8 mouse cellular contexts compared by ENCODE assay signal in the genomic region with DNA sequence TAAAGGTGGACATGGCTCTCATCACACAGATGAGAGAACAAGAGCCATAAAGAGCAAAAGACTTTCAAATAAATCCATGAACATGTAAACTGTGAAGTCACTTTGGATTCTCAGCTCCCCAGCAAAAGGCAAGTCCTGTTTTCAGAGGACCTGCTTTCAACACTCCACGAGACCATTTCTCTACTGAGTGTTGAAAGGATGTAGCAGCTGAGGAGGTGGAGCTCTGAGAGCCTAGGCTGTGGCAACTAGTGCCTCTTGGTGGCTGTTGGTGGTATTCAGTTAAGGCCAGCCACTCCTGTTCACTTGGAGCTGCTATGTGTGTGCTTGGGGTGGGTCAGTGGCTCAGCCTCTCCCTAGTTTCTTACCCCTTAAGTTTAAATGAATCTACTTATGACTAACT. TPM values are rescaled to one million over a fixed set of nuclear protein-coding genes. Genes with fewer than 3 reads are reported as not detected.
DNase-seq lines count a peak whose midpoint lies in the region; ATAC-seq lines count a peak whose summit lies in the region.

No protein-coding gene starts in this region.

- peak; percentile 26 to 62 for DNase-seq in spleen, postnatal 10 days (ENCODE audit: low spot score in 2 of 2)
- DNase-seq in spleen, postnatal 14 days (ENCODE audit: low spot score in 2 of 2) = no peak
- DNase-seq in embryo, embryonic 10.5 days (ENCODE audit: low spot score) = peak; percentile 64
- DNase-seq in cerebellum, postnatal 4 days (ENCODE audit: low spot score in 2 of 2) = no peak
- DNase-seq in adrenal gland, adult 18-20 months (ENCODE audit: low spot score in 2 of 2) = no peak
- DNase-seq in adrenal gland, adult 2 months = no peak

- no peak overlapping the region for H3K27ac ChIP-seq in hindbrain, embryonic 16.5 days (ENCODE audit: low read depth, low read length)
- no peak overlapping the region for H3K27ac ChIP-seq in midbrain, embryonic 12.5 days (replicated peaks)

- no peaks in the 10 kb centered on the region for H3K36me3 ChIP-seq in hindbrain, embryonic 16.5 days (ENCODE audit: control insufficient read depth, insufficient read depth, low read length)
- H3K36me3 ChIP-seq in midbrain, embryonic 12.5 days = no peaks in the 10 kb centered on the region

- H3K4me3 ChIP-seq in hindbrain, embryonic 16.5 days (ENCODE audit: low read length) = no peak overlapping the region; the same call in 1 of the 2 replicates
- peak overlapping the region; percentile 59 for H3K4me3 ChIP-seq in midbrain, embryonic 12.5 days

- no peaks in the 10 kb centered on the region for H3K9me3 ChIP-seq in hindbrain, embryonic 16.5 days (ENCODE audit: control insufficient read depth, low read length)
- no peaks in the 10 kb centered on the region for H3K9me3 ChIP-seq in midbrain, embryonic 12.5 days

- no peak overlapping the region for H3K9ac ChIP-seq in hindbrain, embryonic 16.5 days (ENCODE audit: low read depth, low read length)
- H3K9ac ChIP-seq in midbrain, embryonic 12.5 days (replicated peaks) = peak overlapping the region; percentile 62

- H3K27me3 ChIP-seq in hindbrain, embryonic 16.5 days (replicated peaks; ENCODE audit: control insufficient read depth, insufficient read depth, low read length) = no peaks in the 10 kb centered on the region
- H3K27me3 ChIP-seq in midbrain, embryonic 12.5 days = no peaks in the 10 kb centered on the region

- peaks cover 6% of the 10 kb centered on the region for H3K4me1 ChIP-seq in hindbrain, embryonic 16.5 days (ENCODE audit: control insufficient read depth, insufficient read depth, low read depth, low read length)
- peaks cover 17% of the 10 kb centered on the region for H3K4me1 ChIP-seq in midbrain, embryonic 12.5 days

- ATAC-seq in hindbrain, embryonic 16.5 days = no peak
- ATAC-seq in midbrain, embryonic 12.5 days (ENCODE audit: low FRiP score, low read depth) = no peak

- WGBS in hindbrain, embryonic 16.5 days = 14% methylated on average over 1 of the region's 1 CpGs
- 43% methylated on average over 1 of the region's 1 CpGs for WGBS in midbrain, embryonic 12.5 days

- H3K4me2 ChIP-seq in hindbrain, embryonic 16.5 days (ENCODE audit: low read length) = peak overlapping the region; percentile 79
- H3K4me2 ChIP-seq in midbrain, embryonic 12.5 days (replicated peaks) = peak overlapping the region; percentile 82

RNA-seq across cellular contexts. Expression of a gene that starts 1.5 kb away (rescaled TPM):
- polyA plus RNA-seq in hindbrain, embryonic 16.5 days (2015; fragmentation: Nextera tagmentation; extraction: Ambion mirVana) = 9.8 and 14.6 TPM in 2 replicates
- polyA plus RNA-seq in midbrain, embryonic 12.5 days (2016; fragmentation: Nextera tagmentation; extraction: Ambion mirVana) = 58.8 and 62.8 TPM in 2 replicates
- total RNA-seq in adrenal gland, adult 18-20 months (2021) = 1 to 10 TPM; 1.7 to 2.8 TPM
- 1 to 10 TPM; 2.5 to 3.4 TPM for total RNA-seq in adrenal gland, adult 2 months (2021)
- polyA plus RNA-seq in adrenal gland, adult 2 months (2012; rRNA removed) = 13.6 and 15.4 TPM in 2 replicates

RNA-seq across cellular contexts. Expression of a gene that starts 1.8 kb away (rescaled TPM):
- polyA plus RNA-seq in hindbrain, embryonic 16.5 days (2015; fragmentation: Nextera tagmentation; extraction: Ambion mirVana) = 0.97 and 0.98 TPM in 2 replicates
- polyA plus RNA-seq in midbrain, embryonic 12.5 days (2016; fragmentation: Nextera tagmentation; extraction: Ambion mirVana) = 0.76 and 0.88 TPM in 2 replicates
- 1 to 10 TPM; 1.2 to 1.7 TPM for total RNA-seq in adrenal gland, adult 18-20 months (2021)
- 1 to 10 TPM; 1.7 to 1.9 TPM for total RNA-seq in adrenal gland, adult 2 months (2021)
- polyA plus RNA-seq in adrenal gland, adult 2 months (2012; rRNA removed) = 2.5 and 3.7 TPM in 2 replicates

RNA-seq across cellular contexts. Expression of a gene that starts 16.0 kb away (rescaled TPM):
- polyA plus RNA-seq in hindbrain, embryonic 16.5 days (2015; fragmentation: Nextera tagmentation; extraction: Ambion mirVana) = 202 and 254 TPM in 2 replicates
- 193 and 207 TPM in 2 replicates for polyA plus RNA-seq in midbrain, embryonic 12.5 days (2016; fragmentation: Nextera tagmentation; extraction: Ambion mirVana)
- total RNA-seq in adrenal gland, adult 18-20 months (2021) = 100 to 1,000 TPM; 279 to 302 TPM
- 100 to 1,000 TPM; 269 to 327 TPM for total RNA-seq in adrenal gland, adult 2 months (2021)
- polyA plus RNA-seq in adrenal gland, adult 2 months (2012; rRNA removed) = 125 and 154 TPM in 2 replicates

RNA-seq across cellular contexts. Expression of a gene that starts 40.7 kb away (rescaled TPM):
- polyA plus RNA-seq in hindbrain, embryonic 16.5 days (2015; fragmentation: Nextera tagmentation; extraction: Ambion mirVana) = 5.9 and 6.2 TPM in 2 replicates
- polyA plus RNA-seq in midbrain, embryonic 12.5 days (2016; fragmentation: Nextera tagmentation; extraction: Ambion mirVana) = 7.7 and 9.7 TPM in 2 replicates
- total RNA-seq in adrenal gland, adult 18-20 months (2021) = 10 to 100 TPM; 28.2 to 30.3 TPM
- total RNA-seq in adrenal gland, adult 2 months (2021) = 10 to 100 TPM; 27.1 to 45.3 TPM
- 32.1 and 37.6 TPM in 2 replicates for polyA plus RNA-seq in adrenal gland, adult 2 months (2012; rRNA removed)

RNA-seq across cellular contexts. Expression of a gene that starts 44.5 kb away (rescaled TPM):
- 0.90 and 0.94 TPM in 2 replicates for polyA plus RNA-seq in hindbrain, embryonic 16.5 days (2015; fragmentation: Nextera tagmentation; extraction: Ambion mirVana)
- polyA plus RNA-seq in midbrain, embryonic 12.5 days (2016; fragmentation: Nextera tagmentation; extraction: Ambion mirVana) = 0.89 and 1.1 TPM in 2 replicates
- under 1 TPM; 0.54 to 0.96 TPM for total RNA-seq in adrenal gland, adult 18-20 months (2021)
- under 1 TPM; 0.21 to 0.46 TPM for total RNA-seq in adrenal gland, adult 2 months (2021)
- 0.13 and 0.66 TPM in 2 replicates for polyA plus RNA-seq in adrenal gland, adult 2 months (2012; rRNA removed)

Comparison
In these comparisons a context has a peak if more than half of its experiments do, and no peak if none do; other contexts are left out.
1. DNase-seq: peak in spleen, postnatal 10 days (2 of 2) and embryo, embryonic 10.5 days (single experiment); none in spleen, postnatal 14 days (0 of 2), cerebellum, postnatal 4 days (0 of 2), adrenal gland, adult 18-20 months (0 of 2) and adrenal gland, adult 2 months (single experiment).